Mouse (Mus musculus) C2C12 (cell line): ENCODE results near the gene Zswim7. TPM values are rescaled to one million over a fixed set of nuclear protein-coding genes. Genes with fewer than 3 reads are reported as not detected.

Experiments used
- H3K27me3 ChIP-seq: one replicate; pipeline ENCODE4 v1.6.1; 2011; ENCODE audit not compliant: control insufficient read depth, insufficient read depth, insufficient read length
- H3K36me3 ChIP-seq: one replicate; pipeline ENCODE4 v1.6.1; 2011; ENCODE audit not compliant: control insufficient read depth, insufficient read depth
- H3K4me3 ChIP-seq: one replicate; pipeline ENCODE4 v1.5.1; 2011; ENCODE audit warnings: mild to moderate bottlenecking, control low read depth; ENCODE audit not compliant: poor library complexity, insufficient read depth, severe bottlenecking
- H3K79me2 ChIP-seq: one replicate; pipeline ENCODE4 v1.6.1; 2011; ENCODE audit not compliant: control insufficient read depth, insufficient read depth
- H3K79me3 ChIP-seq: one replicate; pipeline ENCODE4 v1.6.1; 2011; ENCODE audit warnings: low read depth, control low read depth
- H3ac ChIP-seq: one replicate; pipeline ENCODE3; 2011; ENCODE audit warnings: low read depth; ENCODE audit not compliant: control insufficient read depth, insufficient read length
- CEBPB ChIP-seq: IDR thresholded peaks from one replicate; pipeline ENCODE4 v1.6.1; 2011; ENCODE audit warnings: low read depth, mild to moderate bottlenecking, control low read depth, moderate library complexity
- CTCF ChIP-seq: IDR thresholded peaks from one replicate; pipeline ENCODE4 v1.5.1; 2011; ENCODE audit not compliant: control insufficient read depth, insufficient read depth, insufficient read length
- FOSL1 ChIP-seq: IDR thresholded peaks from one replicate; pipeline ENCODE4 v1.8.0; 2011; ENCODE audit warnings: mild to moderate bottlenecking, low read length; ENCODE audit not compliant: poor library complexity, insufficient read depth, severe bottlenecking
- MAX ChIP-seq: IDR thresholded peaks from one replicate; pipeline ENCODE4 v1.6.1; 2011; ENCODE audit warnings: mild to moderate bottlenecking, control low read depth
- MYOD1 ChIP-seq: IDR thresholded peaks from one replicate; pipeline ENCODE4 v1.6.1; 2011; ENCODE audit warnings: low read depth; ENCODE audit not compliant: control insufficient read depth, insufficient read length
- MYOG ChIP-seq: IDR thresholded peaks from one replicate; pipeline ENCODE4 v1.6.1; 2011; ENCODE audit not compliant: control insufficient read depth, insufficient read length; ENCODE audit errors: extremely low read depth
- USF1 ChIP-seq: IDR thresholded peaks from one replicate; pipeline ENCODE4 v1.6.1; 2011; ENCODE audit warnings: low read depth, mild to moderate bottlenecking, control low read depth, moderate library complexity
- polyA plus RNA-seq: library from polyadenylated mRNA; unstranded; fragments of >200 nt; fragmentation: generic; extraction: Trizol; gene quantifications from one replicate; pipeline ENCODE4 v1.2.1, GENCODE M21; 2012; ENCODE audit warnings: missing spikeins

The Zswim7 gene
- polyA plus RNA-seq, 1 experiment, result 38.0 TPM

DNA sequence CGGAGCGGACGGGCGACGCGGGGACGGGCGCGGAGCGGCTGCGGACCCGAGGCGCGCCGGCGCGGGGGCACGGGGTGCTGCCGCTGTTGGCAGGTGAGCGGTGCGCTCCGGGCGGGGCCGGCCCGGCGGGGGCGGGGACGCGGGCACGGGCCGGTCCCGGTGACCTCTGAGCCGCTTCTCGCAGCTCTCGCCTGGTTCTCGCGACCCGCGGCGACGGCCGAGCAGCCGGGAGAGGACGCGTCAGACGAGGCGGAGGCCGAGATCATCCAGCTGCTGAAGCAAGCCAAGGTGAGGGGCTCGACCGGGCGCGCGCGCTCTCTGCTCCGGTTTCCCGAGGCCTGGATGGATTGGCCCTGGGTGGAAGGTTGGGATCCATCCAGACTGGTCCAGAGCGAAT, 424 bp upstream of the Zswim7 start:
- TF ChIP-seq MYOD1 (no peak), CTCF (no peak), CEBPB (no peak), MAX (no peak), FOSL1 (no peak), USF1 (no peak), MYOG (no peak)
- H3ac ChIP-seq, result peak overlapping the region; percentile 88
- H3K4me3 ChIP-seq, result peak overlapping the region; percentile 68
- peaks cover 21% of the 10 kb centered on the region for H3K79me2 ChIP-seq
- H3K79me3 ChIP-seq, result peaks cover 7% of the 10 kb centered on the region
- no peaks in the 10 kb centered on the region for H3K27me3 ChIP-seq
- peaks cover 38% of the 10 kb centered on the region for H3K36me3 ChIP-seq

DNA sequence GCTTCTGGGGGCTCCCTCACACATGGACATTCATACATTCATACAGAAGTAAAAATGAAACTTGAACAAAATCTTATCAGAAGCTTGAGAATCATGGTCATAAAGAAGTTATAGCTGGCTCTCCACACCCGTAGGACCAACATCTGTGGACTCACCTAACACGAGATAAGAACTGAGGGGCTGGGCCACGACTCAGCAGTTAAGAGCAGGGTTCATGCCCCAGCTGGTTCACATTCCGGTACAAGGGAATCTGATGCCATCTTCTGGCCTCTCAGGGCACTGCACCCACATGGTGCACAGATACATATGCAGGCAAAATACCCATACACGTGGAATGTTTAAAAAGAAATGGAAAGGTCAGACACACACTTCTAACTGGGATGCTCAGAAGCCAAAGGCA, 3.1 kb downstream of the Zswim7 start:
- TF ChIP-seq MYOG (no peak), MAX (peak; percentile 42), FOSL1 (no peak), USF1 (no peak), CTCF (peak; percentile 86), CEBPB (no peak), MYOD1 (no peak)
- H3K79me2 ChIP-seq, result peaks cover 15% of the 10 kb centered on the region

DNA sequence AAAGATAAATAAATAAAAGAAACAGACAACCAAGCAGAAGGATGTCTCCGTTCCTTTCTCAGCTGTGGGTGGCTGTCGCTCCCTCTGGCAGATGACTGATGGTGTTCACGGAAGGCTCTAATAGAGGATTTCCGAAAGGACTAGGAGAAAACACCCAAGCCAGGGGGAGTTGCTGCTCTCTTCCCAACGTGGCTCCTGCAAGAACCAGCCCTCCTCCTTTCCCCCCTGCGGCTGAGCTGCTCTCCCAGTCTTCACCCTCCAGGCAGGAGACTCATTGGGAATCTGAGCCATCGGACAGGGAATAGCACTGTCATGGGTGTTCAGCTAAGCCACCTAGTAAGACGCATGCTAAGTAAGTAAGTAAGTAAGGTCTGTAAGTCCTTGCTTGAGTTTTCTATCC, 4.1 kb downstream of the Zswim7 start:
- H3K36me3 ChIP-seq, result no peaks in the 10 kb centered on the region
- no peak overlapping the region for H3K4me3 ChIP-seq
- H3K79me3 ChIP-seq, result peaks cover 3% of the 10 kb centered on the region
- TF ChIP-seq CTCF (no peak), USF1 (no peak), MYOG (no peak), MAX (no peak), CEBPB (no peak), MYOD1 (no peak), FOSL1 (no peak)
- H3K79me2 ChIP-seq, result peaks cover 6% of the 10 kb centered on the region
- no peak overlapping the region for H3ac ChIP-seq
- no peaks in the 10 kb centered on the region for H3K27me3 ChIP-seq

More for the DNA sequence above, 3.1 kb downstream of the Zswim7 start:
- Histone ChIP-seq H3K79me3 (peaks cover 7% of the 10 kb centered on the region), H3ac (no peak overlapping the region), H3K4me3 (no peak overlapping the region), H3K27me3 (no peaks in the 10 kb centered on the region), H3K36me3 (peaks cover 6% of the 10 kb centered on the region)

- no peak for TF ChIP-seq USF1
- TF ChIP-seq CEBPB, result no peak
- TF ChIP-seq MAX, result no peak
- no peak for TF ChIP-seq FOSL1
- TF ChIP-seq MYOG, result no peak
- TF ChIP-seq CTCF, result no peak
- TF ChIP-seq MYOD1, result no peak
- no peak overlapping the region for H3ac ChIP-seq
- H3K79me3 ChIP-seq, result no peaks in the 10 kb centered on the region
- peaks cover 21% of the 10 kb centered on the region for H3K36me3 ChIP-seq
- H3K79me2 ChIP-seq, result no peaks in the 10 kb centered on the region
- no peaks in the 10 kb centered on the region for H3K27me3 ChIP-seq
- H3K4me3 ChIP-seq, result no peak overlapping the region
Observed at GRCm38 (mm10) chr11:62270851-62271250, 10.3 kb downstream of the Zswim7 start.

DNA sequence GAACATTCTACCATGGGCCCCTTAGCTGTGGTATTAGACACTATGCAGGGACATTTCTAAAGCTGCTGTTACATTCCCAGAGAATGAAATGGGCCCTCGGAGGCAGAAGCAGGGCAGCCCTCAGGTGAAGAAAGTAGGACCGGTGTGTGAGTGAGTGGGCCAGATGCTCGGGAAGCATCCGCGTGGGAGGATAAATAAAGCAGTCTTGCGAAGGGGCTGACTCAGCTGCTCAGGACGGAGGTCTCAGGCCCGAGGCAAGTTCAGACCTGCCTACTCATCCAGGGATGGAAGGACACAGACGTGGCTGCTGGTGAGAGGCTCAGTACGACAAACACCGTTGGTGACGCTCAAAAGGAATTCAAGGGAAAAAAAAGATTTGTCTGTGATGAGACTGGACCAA, 12.1 kb downstream of the Zswim7 start:
- H3K36me3 ChIP-seq, result peaks cover 25% of the 10 kb centered on the region

DNA sequence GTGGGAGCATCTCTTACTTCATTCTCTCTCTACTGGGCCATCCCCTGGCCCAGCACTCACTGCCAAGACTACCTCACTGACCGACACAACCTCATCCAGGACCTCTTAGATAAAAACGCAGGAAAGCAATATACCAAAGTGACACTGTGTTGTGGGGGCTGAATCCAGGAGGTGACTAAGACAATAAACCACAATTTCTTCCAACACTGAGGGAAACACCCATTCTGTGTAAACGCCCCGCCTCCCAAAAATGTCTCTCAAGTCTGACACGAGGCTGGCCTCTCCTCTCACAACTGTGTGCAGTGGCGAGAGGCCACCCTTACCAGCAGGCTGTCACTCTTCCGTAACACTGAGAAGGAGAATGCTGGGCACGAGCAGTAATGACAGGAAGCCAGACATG, 12.8 kb downstream of the Zswim7 start:
- Histone ChIP-seq H3K36me3 (peaks cover 25% of the 10 kb centered on the region), H3K79me3 (no peaks in the 10 kb centered on the region), H3K4me3 (no peak overlapping the region), H3K79me2 (no peaks in the 10 kb centered on the region), H3K27me3 (no peaks in the 10 kb centered on the region), H3ac (no peak overlapping the region)
- peak; percentile 7 for TF ChIP-seq FOSL1
- TF ChIP-seq MAX, result peak; percentile 35
- TF ChIP-seq CEBPB, result no peak

More for the DNA sequence above, 12.1 kb downstream of the Zswim7 start:
- TF ChIP-seq MAX (no peak), USF1 (no peak), CEBPB (no peak), MYOG (no peak), CTCF (no peak), FOSL1 (no peak), MYOD1 (no peak)
- no peaks in the 10 kb centered on the region for H3K79me2 ChIP-seq
- H3ac ChIP-seq, result no peak overlapping the region
- H3K79me3 ChIP-seq, result no peaks in the 10 kb centered on the region
- H3K4me3 ChIP-seq, result no peak overlapping the region
- H3K27me3 ChIP-seq, result no peaks in the 10 kb centered on the region
